Mouse (Mus musculus): ENCODE data around the gene Zfp983. TPM values are rescaled to one million over a fixed set of nuclear protein-coding genes. Genes with fewer than 3 reads are reported as not detected.

The Zfp983 gene
- total and polyA plus RNA-seq, 3 experiments, result 1.0 to 1.5 TPM; not detected in 1

- no peaks in the 10 kb centered on the region for H3K27me3 ChIP-seq (ENCODE audit: control insufficient read depth in 1 of 2, insufficient read depth in 2 of 2, low read length in 2 of 2)
- no peaks in the 10 kb centered on the region for H3K9me3 ChIP-seq (replicated peaks; ENCODE audit: insufficient read depth, low read length)
- no peak overlapping the region for H3K9ac ChIP-seq (ENCODE audit: control insufficient read depth, low read depth, low read length, poor library complexity, severe bottlenecking)
- no peak overlapping the region for H3K27ac ChIP-seq (ENCODE audit: control insufficient read depth, low read depth, low read length)
- DNase-seq (ENCODE audit: low read depth, low spot score), result no peak
- TF ChIP-seq MXI1 (IDR thresholded peaks at IDR 0.05; ENCODE audit: low read depth, low read length), result no peak
- no peaks in the 10 kb centered on the region for H3K36me3 ChIP-seq (ENCODE audit: control insufficient read depth in 1 of 2, insufficient read depth in 2 of 2, low read length in 2 of 2)
- no peaks in the 10 kb centered on the region for H3K79me2 ChIP-seq (ENCODE audit: control insufficient read depth, insufficient read depth, low read length, poor library complexity)
- H3K4me1 ChIP-seq (ENCODE audit: control insufficient read depth in 1 of 2, insufficient read depth in 2 of 2, low read length in 2 of 2), result no peaks in the 10 kb centered on the region
- no peak overlapping the region for H3K4me3 ChIP-seq (ENCODE audit: control insufficient read depth in 1 of 2, insufficient read depth in 1 of 2, low read depth in 2 of 2, low read length in 2 of 2)
Observed at GRCm38 (mm10) chr17:21617352-21617751, 33.1 kb upstream of the Zfp983 start.

- H3K27ac ChIP-seq (ENCODE audit: control insufficient read depth, low read depth, low read length), result peak overlapping the region; percentile 39
- H3K9me3 ChIP-seq (replicated peaks; ENCODE audit: insufficient read depth, low read length), result no peaks in the 10 kb centered on the region
- H3K79me2 ChIP-seq (ENCODE audit: control insufficient read depth, insufficient read depth, low read length, poor library complexity), result no peaks in the 10 kb centered on the region
- peaks cover 6 to 8% of the 10 kb centered on the region in 2 experiments for H3K4me1 ChIP-seq (ENCODE audit: control insufficient read depth in 1 of 2, insufficient read depth in 2 of 2, low read length in 2 of 2)
- peak; percentile 54 for DNase-seq (ENCODE audit: low read depth, low spot score)
- peaks cover 0 to 6% of the 10 kb centered on the region in 2 experiments; a peak in 2 of 4 replicates for H3K36me3 ChIP-seq (ENCODE audit: control insufficient read depth in 1 of 2, insufficient read depth in 2 of 2, low read length in 2 of 2)
- no peak overlapping the region for H3K9ac ChIP-seq (ENCODE audit: control insufficient read depth, low read depth, low read length, poor library complexity, severe bottlenecking)
- H3K27me3 ChIP-seq (ENCODE audit: control insufficient read depth in 1 of 2, insufficient read depth in 2 of 2, low read length in 2 of 2), result no peaks in the 10 kb centered on the region
- no peak overlapping the region; a peak in 1 of 4 replicates for H3K4me3 ChIP-seq (ENCODE audit: control insufficient read depth in 1 of 2, insufficient read depth in 1 of 2, low read depth in 2 of 2, low read length in 2 of 2)
- no peak for TF ChIP-seq NRF1 (IDR thresholded peaks at IDR 0.05; ENCODE audit: insufficient read depth, low read depth, low read length, poor library complexity, severe bottlenecking)
- no peak for TF ChIP-seq MAX (IDR thresholded peaks at IDR 0.05; ENCODE audit: low read length)
- no peak; the same call in 1 of the 2 replicates for TF ChIP-seq CHD2 (IDR thresholded peaks at IDR 0.05; ENCODE audit: low read length)
- TF ChIP-seq MYC (IDR thresholded peaks at IDR 0.05; ENCODE audit: low read depth, low read length), result no peak
- TF ChIP-seq HCFC1 (IDR thresholded peaks at IDR 0.05; ENCODE audit: low read depth, low read length), result no peak
- no peak for TF ChIP-seq JUND (IDR thresholded peaks at IDR 0.05; ENCODE audit: low read depth, low read length)
- TF ChIP-seq SMC3 (IDR thresholded peaks at IDR 0.05; ENCODE audit: low read depth, low read length), result no peak
- TF ChIP-seq POLR2AphosphoS2 (IDR thresholded peaks at IDR 0.05; ENCODE audit: low read length), result no peak
- no peak for TF ChIP-seq KAT2A (conservative IDR thresholded peaks at IDR 0.05; ENCODE audit: low read depth, low read length)
- TF ChIP-seq ZNF384 (IDR thresholded peaks at IDR 0.05; ENCODE audit: low read depth, low read length), result peak; percentile 94
- TF ChIP-seq MAFK (IDR thresholded peaks at IDR 0.05; ENCODE audit: borderline replicate concordance, low read depth, low read length), result no peak
- TF ChIP-seq MEF2A (IDR thresholded peaks at IDR 0.05; ENCODE audit: extremely low read depth, insufficient replicate concordance, low read depth, low read length, poor library complexity, severe bottlenecking), result no peak
- TF ChIP-seq POLR2A (IDR thresholded peaks at IDR 0.05; ENCODE audit: control insufficient read depth in 1 of 2, insufficient read depth in 1 of 2, low read depth in 1 of 2, low read length in 2 of 2, poor library complexity in 1 of 2), result no peak
- TF ChIP-seq GATA1 (IDR thresholded peaks at IDR 0.05; ENCODE audit: low read depth, low read length), result peak; percentile 45; the same call in 1 of the 2 replicates
- TF ChIP-seq MXI1 (IDR thresholded peaks at IDR 0.05; ENCODE audit: low read depth, low read length), result no peak
- TF ChIP-seq TBP (IDR thresholded peaks at IDR 0.05; ENCODE audit: low read depth, low read length), result no peak
- no peak for TF ChIP-seq MYB (IDR thresholded peaks at IDR 0.05; ENCODE audit: low read depth, low read length)
- peak; percentile 91 for TF ChIP-seq TCF12 (IDR thresholded peaks at IDR 0.05; ENCODE audit: low read depth, low read length)
- 0 out of 2 replicates have a peak, but pooled peaks have one; percentile 10 for TF ChIP-seq BHLHE40 (IDR thresholded peaks at IDR 0.05; ENCODE audit: borderline replicate concordance, low read depth, low read length)
- peak; percentile 51 to 82 for TF ChIP-seq EP300 (IDR thresholded peaks at IDR 0.05; ENCODE audit: low read depth in 1 of 2, low read length in 2 of 2)
- TF ChIP-seq CTCF (IDR thresholded peaks at IDR 0.05 in 2 of 3, conservative IDR thresholded peaks at IDR 0.05 in 1 of 3; ENCODE audit: control insufficient read depth in 1 of 3, insufficient read depth in 1 of 3, low read depth in 2 of 3, low read length in 3 of 3, poor library complexity in 1 of 3, severe bottlenecking in 1 of 3), result no peak
- TF ChIP-seq USF1 (IDR thresholded peaks at IDR 0.05; ENCODE audit: low read depth, low read length), result no peak
- TF ChIP-seq NELFE (IDR thresholded peaks at IDR 0.05; ENCODE audit: low read depth, low read length), result no peak
- no peak for TF ChIP-seq POLR2AphosphoS5 (IDR thresholded peaks at IDR 0.05; ENCODE audit: borderline replicate concordance, low read depth, low read length)
- TF ChIP-seq ZKSCAN1 (IDR thresholded peaks at IDR 0.05; ENCODE audit: low read depth, low read length), result no peak
- no peak for TF ChIP-seq UBTF (IDR thresholded peaks at IDR 0.05; ENCODE audit: borderline replicate concordance, insufficient read depth, low read depth, low read length)
- no peak for TF ChIP-seq USF2 (IDR thresholded peaks at IDR 0.05; ENCODE audit: borderline replicate concordance in 1 of 2, insufficient read depth in 1 of 2, low read depth in 1 of 2, low read length in 2 of 2)
- TF ChIP-seq CHD1 (IDR thresholded peaks at IDR 0.05; ENCODE audit: low read depth, low read length), result no peak
- 0 out of 2 replicates have a peak, but pooled peaks have one; percentile 48 for TF ChIP-seq SIN3A (IDR thresholded peaks at IDR 0.05; ENCODE audit: low read length)
- TF ChIP-seq E2F4 (IDR thresholded peaks at IDR 0.05; ENCODE audit: borderline replicate concordance, low read depth, low read length), result no peak
- no peak for TF ChIP-seq ZC3H11A (IDR thresholded peaks at IDR 0.05; ENCODE audit: low read depth, low read length)
- no peak for TF ChIP-seq MAZ (IDR thresholded peaks at IDR 0.05; ENCODE audit: low read depth, low read length)
Observed at GRCm38 (mm10) chr17:21623647-21624046, 26.8 kb upstream of the Zfp983 start.

All from MEL (cell line).